Mouse (Mus musculus) hindbrain, embryonic 11.5 days (tissue): Measurements from ENCODE around the gene 9530068E07Rik. TPM values are rescaled to one million over a fixed set of nuclear protein-coding genes. Genes with fewer than 3 reads are reported as not detected.

ENCODE experiments used
- ATAC-seq: fragments of 200-750 bp; cut with Nextera tagmentation; 2 replicates; pipeline ENCODE4 v1.8.0; 2017; ENCODE audit warnings: mild to moderate bottlenecking, moderate TSS enrichment, moderate library complexity; ENCODE audit not compliant: low FRiP score
- DNase-seq: peaks from one replicate; pipeline ENCODE4 v3.0.0-alpha.2; 2015; ENCODE audit warnings: low spot score
- H3K27ac ChIP-seq: fragments of 300-500 bp; sonication (generic); 2 replicates; pipeline ENCODE4 v1.5.1; 2014; ENCODE audit warnings: mild to moderate bottlenecking, low read depth, low read length
- H3K27me3 ChIP-seq: fragments of 300-500 bp; sonication (generic); 2 replicates; pipeline ENCODE4 v1.6.1; 2014; ENCODE audit warnings: mild to moderate bottlenecking, low read length, moderate library complexity, mixed read lengths; ENCODE audit not compliant: control insufficient read depth, insufficient read depth
- H3K36me3 ChIP-seq: fragments of 300-500 bp; sonication (generic); 2 replicates; pipeline ENCODE4 v1.6.1; 2014; ENCODE audit warnings: mild to moderate bottlenecking, low read length, moderate library complexity, mixed read lengths; ENCODE audit not compliant: control insufficient read depth, insufficient read depth
- H3K4me1 ChIP-seq: fragments of 300-500 bp; sonication (generic); replicated peaks from 2 replicates; pipeline ENCODE4 v1.6.1; 2014; ENCODE audit warnings: low read length, mixed read lengths; ENCODE audit not compliant: control insufficient read depth, insufficient read depth
- H3K4me2 ChIP-seq: fragments of 300-500 bp; sonication (generic); replicated peaks from 2 replicates; pipeline ENCODE4 v1.6.1; 2014; ENCODE audit warnings: mild to moderate bottlenecking, low read depth, low read length
- H3K4me3 ChIP-seq: fragments of 300-500 bp; sonication (generic); 2 replicates; pipeline ENCODE4 v1.5.1; 2014; ENCODE audit warnings: low read depth, low read length
- H3K9ac ChIP-seq: fragments of 300-500 bp; sonication (generic); 2 replicates; pipeline ENCODE4 v1.6.1; 2014; ENCODE audit warnings: low read depth, low read length
- H3K9me3 ChIP-seq: fragments of 300-500 bp; sonication (generic); 2 replicates; pipeline ENCODE4 v1.6.1; 2016; ENCODE audit warnings: low read length; ENCODE audit not compliant: control insufficient read depth
- WGBS: fragments of 180-500 bp; shearing (Covaris S2); extraction: QIAGEN DNeasy Blood & Tissue Kit; methylation state at CpG from one replicate; pipeline ENCODE4 v1.1.7; 2014; 5-methylcytosine and 5-hydroxymethylcytosine counted together
- polyA plus RNA-seq: library from polyadenylated mRNA; unstranded; fragments of >200 nt; fragmentation: Nextera tagmentation; extraction: Ambion mirVana; gene quantifications from 2 replicates; pipeline ENCODE4 v1.2.1, GENCODE M21; 2014

Gene 9530068E07Rik
- polyA plus RNA-seq, 1 experiment from 2014 or later, result 171 TPM

- no peak for ATAC-seq
- Histone ChIP-seq H3K4me2 (no peak overlapping the region), H3K9ac (no peak overlapping the region), H3K27me3 (no peaks in the 10 kb centered on the region), H3K27ac (no peak overlapping the region), H3K4me1 (no peaks in the 10 kb centered on the region; the same call in 1 of the 2 replicates), H3K36me3 (no peaks in the 10 kb centered on the region), H3K9me3 (no peaks in the 10 kb centered on the region; the same call in 1 of the 2 replicates), H3K4me3 (no peak overlapping the region)
- WGBS, result 49% methylated on average over 4 of the region's 4 CpGs
- DNase-seq, result no peak
Observed at GRCm38 (mm10) chr11:52447242-52447641, 51.0 kb downstream of the 9530068E07Rik start.

- H3K4me3 ChIP-seq, result no peak overlapping the region
- no peaks in the 10 kb centered on the region for H3K27me3 ChIP-seq
- no peak overlapping the region for H3K9ac ChIP-seq
- no peak for ATAC-seq
- no peaks in the 10 kb centered on the region; the same call in 1 of the 2 replicates for H3K9me3 ChIP-seq
- H3K4me2 ChIP-seq, result no peak overlapping the region
- WGBS, result 72% methylated on average over 3 of the region's 3 CpGs
- no peaks in the 10 kb centered on the region for H3K36me3 ChIP-seq
- no peak overlapping the region for H3K27ac ChIP-seq
- no peak for DNase-seq
- H3K4me1 ChIP-seq, result no peaks in the 10 kb centered on the region; the same call in 1 of the 2 replicates
Observed at GRCm38 (mm10) chr11:52449004-52449403, 52.8 kb downstream of the 9530068E07Rik start.

- H3K9ac ChIP-seq, result no peak overlapping the region
- WGBS, result 89% methylated on average over 5 of the region's 5 CpGs
- no peak for DNase-seq
- no peak for ATAC-seq
- H3K36me3 ChIP-seq, result no peaks in the 10 kb centered on the region
- no peaks in the 10 kb centered on the region for H3K9me3 ChIP-seq
- H3K27ac ChIP-seq, result no peak overlapping the region
- H3K27me3 ChIP-seq, result no peaks in the 10 kb centered on the region
- no peaks in the 10 kb centered on the region for H3K4me1 ChIP-seq
- no peak overlapping the region for H3K4me2 ChIP-seq
- H3K4me3 ChIP-seq, result no peak overlapping the region
Observed at GRCm38 (mm10) chr11:52458281-52458680, 62.1 kb downstream of the 9530068E07Rik start.

Other genes starting within 250 kb of the 9530068E07Rik start
- not detected in 2 replicates for gene Olfr1371, start 182.4 kb upstream of the 9530068E07Rik start, polyA plus RNA-seq
- gene Skp1a, start 164.4 kb upstream of the 9530068E07Rik start, polyA plus RNA-seq, result 1,030 and 1,116 TPM in 2 replicates
- 6.9 and 7.7 TPM in 2 replicates for gene Tcf7, start 113.4 kb upstream of the 9530068E07Rik start, polyA plus RNA-seq
- gene Vdac1, start 35.6 kb upstream of the 9530068E07Rik start, polyA plus RNA-seq, result 205 and 221 TPM in 2 replicates